9 mouse cellular contexts compared by ENCODE assay signal in genomic region chr15:25679081-25679480, GRCm38 (mm10). TPM values are rescaled to one million over a fixed set of nuclear protein-coding genes. Genes with fewer than 3 reads are reported as not detected.
A peak's percentile ranks its signal among the peaks of the same experiment; 100 is the strongest.
DNase-seq lines count a peak whose midpoint lies in the region; ATAC-seq and TF ChIP-seq lines count a peak whose summit lies in the region.
"Had no signal": no experiment of that assay in that cellular context is flagged by ENCODE, and none has a peak within 500 bp of the region (broad histone marks: within the 10 kb centered on the region; RNA-seq: fewer than 3 reads in every experiment).

No protein-coding gene starts in this region.

- DNase-seq in kidney, adult 2 months: peak; percentile 48
- DNase-seq in kidney, adult 11 months: no peak
- DNase-seq in cerebellum, adult 18-20 months: peak; percentile 44 to 49
- DNase-seq in embryo, embryonic 10.5 days (ENCODE audit: low spot score): peak; percentile 39
- peak; percentile 84 for DNase-seq in lung, postnatal 0 days (ENCODE audit: low spot score)
- no peak for DNase-seq in natural killer cell, adult 2 months (ENCODE audit: low spot score in 2 of 2)
- DNase-seq: right cerebral cortex, postnatal 25 days; thymus, postnatal 14 days had no signal

- no peak overlapping the region for H3K9ac ChIP-seq in lung, postnatal 0 days (replicated peaks; ENCODE audit: low read depth)

- no peaks in the 10 kb centered on the region for H3K9me3 ChIP-seq in lung, postnatal 0 days (ENCODE audit: low read length)

- no peaks in the 10 kb centered on the region for H3K36me3 ChIP-seq in kidney, adult 2 months (ENCODE audit: control insufficient read depth, insufficient read depth, low read length)
- H3K36me3 ChIP-seq in lung, postnatal 0 days (ENCODE audit: insufficient read depth, low read length): no peaks in the 10 kb centered on the region

- H3K27me3 ChIP-seq in kidney, adult 2 months (replicated peaks; ENCODE audit: control insufficient read depth, insufficient read depth, low read length): no peaks in the 10 kb centered on the region
- no peaks in the 10 kb centered on the region for H3K27me3 ChIP-seq in lung, postnatal 0 days (replicated peaks; ENCODE audit: insufficient read depth, low read length)

- TF ChIP-seq EP300 in lung, postnatal 0 days (IDR thresholded peaks at IDR 0.05): no peak

- peaks cover 7% of the 10 kb centered on the region; the same call in 1 of the 2 replicates for H3K4me1 ChIP-seq in kidney, adult 2 months (ENCODE audit: control insufficient read depth, insufficient read depth, low read length)
- peaks cover 11% of the 10 kb centered on the region; the same call in 1 of the 2 replicates for H3K4me1 ChIP-seq in lung, postnatal 0 days (ENCODE audit: insufficient read depth, low read depth, low read length)

- H3K4me2 ChIP-seq in lung, postnatal 0 days (replicated peaks; ENCODE audit: low read depth, low read length): no peak overlapping the region

- whole genome bisulfite sequencing in kidney, adult 2 months: 56% methylated on average over 3 of the region's 3 CpGs
- 55% methylated on average over 3 of the region's 3 CpGs for WGBS in lung, postnatal 0 days

- H3K4me3 ChIP-seq in kidney, adult 2 months (ENCODE audit: insufficient read depth, low read depth, low read length): no peak overlapping the region
- no peak overlapping the region for H3K4me3 ChIP-seq in lung, postnatal 0 days (ENCODE audit: low read depth, low read length)

- no peak for TF ChIP-seq CTCF in kidney, adult 2 months (conservative IDR thresholded peaks at IDR 0.05; ENCODE audit: insufficient read depth, insufficient read length, low read depth, low read length)
- no peak for TF ChIP-seq CTCF in lung, postnatal 0 days (IDR thresholded peaks at IDR 0.05)

- no peak overlapping the region for H3K27ac ChIP-seq in kidney, adult 2 months (ENCODE audit: insufficient read depth, low read depth, low read length)
- H3K27ac ChIP-seq in lung, postnatal 0 days (ENCODE audit: low read length): no peak overlapping the region

- ATAC-seq in lung, postnatal 0 days: peak; percentile 77
- no peak for ATAC-seq in erythroid progenitor cell, adult 5-6 weeks (replicated peaks; ENCODE audit: low FRiP score, poor library complexity, severe bottlenecking)

- no peak for TF ChIP-seq POLR2A in kidney, adult 2 months (IDR thresholded peaks at IDR 0.05; ENCODE audit: low read depth, low read length)

RNA-seq across cellular contexts. Expression of gene Myo10, which starts 56.8 kb away (rescaled TPM):
- polyA plus RNA-seq in kidney, adult 2 months (2012; rRNA removed): 45.4 and 51.9 TPM in 2 replicates
- 17.3 and 20.2 TPM in 2 replicates for polyA plus RNA-seq in lung, postnatal 0 days (2015; fragmentation: Nextera tagmentation; extraction: Ambion mirVana)
- total RNA-seq in erythroid progenitor cell, adult 5-6 weeks (2015; ENCODE audit: low replicate concordance): 4.7 and 8.4 TPM in 2 replicates
- total RNA-seq in erythroid progenitor cell, adult 5-6 weeks (2017; ENCODE audit: low replicate concordance): 2.2 and 7.9 TPM in 2 replicates

Comparison
In these comparisons a context has a peak if more than half of its experiments do, and no peak if none do; other contexts are left out.
1. DNase-seq: peak in kidney, adult 2 months (single experiment), cerebellum, adult 18-20 months (2 of 2), embryo, embryonic 10.5 days (single experiment) and lung, postnatal 0 days (single experiment); none in kidney, adult 11 months (single experiment) and natural killer cell, adult 2 months (0 of 2).